ENCODE assay signal across 8 mouse cellular contexts in genomic region chr17:28177540-28178046, GRCm38 (mm10). TPM values are rescaled to one million over a fixed set of nuclear protein-coding genes. Genes with fewer than 3 reads are reported as not detected.
A peak's percentile ranks its signal among the peaks of the same experiment; 100 is the strongest.
DNase-seq lines count a peak whose midpoint lies in the region; ATAC-seq and TF ChIP-seq lines count a peak whose summit lies in the region.

No protein-coding gene starts in this region.

- H3K4me1 ChIP-seq in neural tube, embryonic 11.5 days (ENCODE audit: control insufficient read depth, insufficient read depth, low read length): peaks cover 20% of the 10 kb centered on the region
- peaks cover 2% of the 10 kb centered on the region for H3K4me1 ChIP-seq in cortical plate, adult 2 months (ENCODE audit: control insufficient read depth, insufficient read depth, low read length)
- H3K4me1 ChIP-seq in hindbrain, embryonic 11.5 days (replicated peaks; ENCODE audit: control insufficient read depth, insufficient read depth, low read length): peaks cover 2% of the 10 kb centered on the region; the same call in 1 of the 2 replicates
- H3K4me1 ChIP-seq in liver, postnatal 0 days (ENCODE audit: insufficient read depth): peaks cover 40% of the 10 kb centered on the region

- H3K4me3 ChIP-seq in neural tube, embryonic 11.5 days (ENCODE audit: low read depth, low read length): peak overlapping the region; percentile 87
- H3K4me3 ChIP-seq in cortical plate, adult 2 months (ENCODE audit: insufficient read depth, low read length): peak overlapping the region; percentile 70
- H3K4me3 ChIP-seq in hindbrain, embryonic 11.5 days (ENCODE audit: low read depth, low read length): peak overlapping the region; percentile 78
- H3K4me3 ChIP-seq in liver, postnatal 0 days (ENCODE audit: low read depth, low read length): peak overlapping the region; percentile 87

- no peaks in the 10 kb centered on the region for H3K9me3 ChIP-seq in neural tube, embryonic 11.5 days (ENCODE audit: control insufficient read depth, low read length)
- no peaks in the 10 kb centered on the region for H3K9me3 ChIP-seq in hindbrain, embryonic 11.5 days (ENCODE audit: control insufficient read depth, low read length)
- H3K9me3 ChIP-seq in liver, postnatal 0 days (ENCODE audit: low read length): no peaks in the 10 kb centered on the region

- WGBS in neural tube, embryonic 11.5 days: 32% methylated on average over 6 of the region's 22 CpGs
- 15% methylated on average over 10 of the region's 22 CpGs for WGBS in hindbrain, embryonic 11.5 days
- WGBS in liver, postnatal 0 days (ENCODE audit: insufficient replicate concordance): 17% methylated on average over 9 of the region's 22 CpGs

- no peak for DNase-seq in neural tube, embryonic 11.5 days (ENCODE audit: low spot score)
- no peak for DNase-seq in neural tube, embryonic 10.5 days (ENCODE audit: extremely low spot score, low spot score)
- peak; percentile 76 for DNase-seq in hindbrain, embryonic 11.5 days (ENCODE audit: low spot score)
- no peak for DNase-seq in liver, postnatal 0 days
- peak; percentile 25 for DNase-seq in splenic B cell, adult 2 months (ENCODE audit: low read depth, low spot score)
- no peak for DNase-seq in right cerebral cortex, postnatal 4 days
- no peak for DNase-seq in left cerebral cortex, adult 18-20 months (ENCODE audit: low spot score in 2 of 2)

- no peak for TF ChIP-seq CTCF in cortical plate, adult 2 months (IDR thresholded peaks at IDR 0.05; ENCODE audit: extremely low read depth, insufficient read depth, low read length)
- TF ChIP-seq CTCF in liver, postnatal 0 days (IDR thresholded peaks at IDR 0.05; ENCODE audit: low read depth): no peak

- H3K27ac ChIP-seq in neural tube, embryonic 11.5 days (ENCODE audit: low read depth, low read length): peak overlapping the region; percentile 93
- peak overlapping the region; percentile 97 for H3K27ac ChIP-seq in cortical plate, adult 2 months (ENCODE audit: insufficient read depth, low read length)
- H3K27ac ChIP-seq in hindbrain, embryonic 11.5 days (ENCODE audit: low read depth, low read length): peak overlapping the region; percentile 97
- H3K27ac ChIP-seq in liver, postnatal 0 days (ENCODE audit: low read depth): peak overlapping the region; percentile 90

- no peaks in the 10 kb centered on the region; the same call in 1 of the 2 replicates for H3K36me3 ChIP-seq in neural tube, embryonic 11.5 days (ENCODE audit: control insufficient read depth, insufficient read depth, low read length)
- H3K36me3 ChIP-seq in hindbrain, embryonic 11.5 days (ENCODE audit: control insufficient read depth, insufficient read depth, low read length): no peaks in the 10 kb centered on the region
- no peaks in the 10 kb centered on the region for H3K36me3 ChIP-seq in liver, postnatal 0 days (replicated peaks; ENCODE audit: insufficient read depth, low read length)
- no peaks in the 10 kb centered on the region for H3K36me3 ChIP-seq in splenic B cell, adult 2 months (ENCODE audit: control insufficient read depth, insufficient read depth, low read length, poor library complexity, severe bottlenecking)

- TF ChIP-seq EP300 in liver, postnatal 0 days (IDR thresholded peaks at IDR 0.05; ENCODE audit: low read depth): no peak

- H3K4me2 ChIP-seq in neural tube, embryonic 11.5 days (ENCODE audit: low read depth): peak overlapping the region; percentile 97
- peak overlapping the region; percentile 89 for H3K4me2 ChIP-seq in hindbrain, embryonic 11.5 days (replicated peaks; ENCODE audit: low read depth, low read length)
- H3K4me2 ChIP-seq in liver, postnatal 0 days (ENCODE audit: low read depth, low read length): peak overlapping the region; percentile 89

- TF ChIP-seq POLR2A in cortical plate, adult 2 months (IDR thresholded peaks at IDR 0.05; ENCODE audit: extremely low read depth, insufficient read depth, low read length): no peak

- peak overlapping the region; percentile 95 for H3K9ac ChIP-seq in neural tube, embryonic 11.5 days (ENCODE audit: low read length)
- H3K9ac ChIP-seq in hindbrain, embryonic 11.5 days (ENCODE audit: low read depth, low read length): peak overlapping the region; percentile 97
- H3K9ac ChIP-seq in liver, postnatal 0 days (replicated peaks): peak overlapping the region; percentile 84

- H3K27me3 ChIP-seq in neural tube, embryonic 11.5 days (ENCODE audit: control insufficient read depth, insufficient read depth, low read length): no peaks in the 10 kb centered on the region
- no peaks in the 10 kb centered on the region for H3K27me3 ChIP-seq in hindbrain, embryonic 11.5 days (ENCODE audit: control insufficient read depth, insufficient read depth, low read length)
- no peaks in the 10 kb centered on the region for H3K27me3 ChIP-seq in liver, postnatal 0 days (ENCODE audit: insufficient read depth, low read length)
- no peaks in the 10 kb centered on the region for H3K27me3 ChIP-seq in splenic B cell, adult 2 months (ENCODE audit: control insufficient read depth, insufficient read depth, low read length, poor library complexity, severe bottlenecking)

- ATAC-seq in neural tube, embryonic 11.5 days (ENCODE audit: insufficient read depth, low FRiP score, low TSS enrichment): peak; percentile 78
- peak; percentile 79 for ATAC-seq in hindbrain, embryonic 11.5 days (ENCODE audit: low FRiP score)
- ATAC-seq in liver, postnatal 0 days: peak; percentile 68

RNA-seq across cellular contexts. Expression of gene Zfp523, which starts 0.7 kb away (rescaled TPM):
- polyA plus RNA-seq in neural tube, embryonic 11.5 days (2014; fragmentation: Nextera tagmentation; extraction: Ambion mirVana): 31.1 and 32.5 TPM in 2 replicates
- 110 and 113 TPM in 2 replicates for polyA plus RNA-seq in cortical plate, adult 2 months (2012; rRNA removed)
- polyA plus RNA-seq in hindbrain, embryonic 11.5 days (2014; fragmentation: Nextera tagmentation; extraction: Ambion mirVana): 27.6 and 29.5 TPM in 2 replicates
- 6.1 and 6.2 TPM in 2 replicates for polyA plus RNA-seq in liver, postnatal 0 days (2015; fragmentation: Nextera tagmentation; extraction: Ambion mirVana)
- 100 to 1,000 TPM; 111 to 116 TPM for total RNA-seq in left cerebral cortex, adult 18-20 months (2021)

RNA-seq across cellular contexts. Expression of gene Def6, which starts 30.0 kb away (rescaled TPM):
- 2.1 and 2.7 TPM in 2 replicates for polyA plus RNA-seq in neural tube, embryonic 11.5 days (2014; fragmentation: Nextera tagmentation; extraction: Ambion mirVana)
- 3.7 and 4.5 TPM in 2 replicates for polyA plus RNA-seq in cortical plate, adult 2 months (2012; rRNA removed)
- 1.8 and 2.9 TPM in 2 replicates for polyA plus RNA-seq in hindbrain, embryonic 11.5 days (2014; fragmentation: Nextera tagmentation; extraction: Ambion mirVana)
- 8.3 and 9.0 TPM in 2 replicates for polyA plus RNA-seq in liver, postnatal 0 days (2015; fragmentation: Nextera tagmentation; extraction: Ambion mirVana)
- total RNA-seq in left cerebral cortex, adult 18-20 months (2021): 1 to 10 TPM; 3.1 to 4.1 TPM

RNA-seq across cellular contexts. Expression of gene Scube3, which starts 35.7 kb away (rescaled TPM):
- polyA plus RNA-seq in neural tube, embryonic 11.5 days (2014; fragmentation: Nextera tagmentation; extraction: Ambion mirVana): 8.7 and 9.4 TPM in 2 replicates
- polyA plus RNA-seq in cortical plate, adult 2 months (2012; rRNA removed): 0.64 and 3.0 TPM in 2 replicates
- 8.0 and 8.6 TPM in 2 replicates for polyA plus RNA-seq in hindbrain, embryonic 11.5 days (2014; fragmentation: Nextera tagmentation; extraction: Ambion mirVana)
- polyA plus RNA-seq in liver, postnatal 0 days (2015; fragmentation: Nextera tagmentation; extraction: Ambion mirVana): 0.05 and 0.06 TPM in 2 replicates
- 1 to 10 TPM; 2.8 to 2.9 TPM for total RNA-seq in left cerebral cortex, adult 18-20 months (2021)

RNA-seq across cellular contexts. Expression of gene Ppard, which starts 54.9 kb away (rescaled TPM):
- polyA plus RNA-seq in neural tube, embryonic 11.5 days (2014; fragmentation: Nextera tagmentation; extraction: Ambion mirVana): 2.1 and 2.7 TPM in 2 replicates
- polyA plus RNA-seq in cortical plate, adult 2 months (2012; rRNA removed): 24.2 TPM in 2 replicates
- polyA plus RNA-seq in hindbrain, embryonic 11.5 days (2014; fragmentation: Nextera tagmentation; extraction: Ambion mirVana): 1.7 and 3.5 TPM in 2 replicates
- polyA plus RNA-seq in liver, postnatal 0 days (2015; fragmentation: Nextera tagmentation; extraction: Ambion mirVana): 0.66 and 0.73 TPM in 2 replicates
- 10 to 100 TPM; 27.9 to 28.6 TPM for total RNA-seq in left cerebral cortex, adult 18-20 months (2021)

Comparison
In these comparisons a context has a peak if more than half of its experiments do, and no peak if none do; other contexts are left out.
1. DNase-seq: peak in hindbrain, embryonic 11.5 days (single experiment) and splenic B cell, adult 2 months (single experiment); none in neural tube, embryonic 11.5 days (single experiment), neural tube, embryonic 10.5 days (single experiment), liver, postnatal 0 days (single experiment), right cerebral cortex, postnatal 4 days (single experiment) and left cerebral cortex, adult 18-20 months (0 of 2).
2. Peak in every context shown above with its lines, with median percentiles within 50 percentile points of each other: ATAC-seq, H3K27ac ChIP-seq, H3K4me2 ChIP-seq, H3K4me3 ChIP-seq and H3K9ac ChIP-seq.